Mouse (Mus musculus): ENCODE results near the gene Hpcal1. TPM values are rescaled to one million over a fixed set of nuclear protein-coding genes. Genes with fewer than 3 reads are reported as not detected.

Hpcal1 gene
- polyA plus RNA-seq, 1 experiment from 2014 or later: 20.3 TPM

GRCm38 (mm10) chr12:17717257-17717656 lies 26.6 kb downstream of the Hpcal1 start:
- no peaks in the 10 kb centered on the region for H3K9me3 ChIP-seq (replicated peaks)
- no peaks in the 10 kb centered on the region for H3K27me3 ChIP-seq
- no peak for ATAC-seq (ENCODE audit: insufficient read depth)
- H3K4me3 ChIP-seq (replicated peaks): no peak overlapping the region
- H3K9ac ChIP-seq: no peak overlapping the region
- H3K4me2 ChIP-seq: no peak overlapping the region
- no peak overlapping the region for H3K27ac ChIP-seq (replicated peaks)
- WGBS (ENCODE audit: insufficient replicate concordance): 77% methylated on average over 1 of the region's 1 CpGs
- H3K4me1 ChIP-seq (replicated peaks): peaks cover 31% of the 10 kb centered on the region
- H3K36me3 ChIP-seq (replicated peaks): no peaks in the 10 kb centered on the region

GRCm38 (mm10) chr12:17718146-17718545 lies 27.5 kb downstream of the Hpcal1 start:
- Histone ChIP-seq H3K9ac (no peak overlapping the region), H3K36me3 (replicated peaks) (no peaks in the 10 kb centered on the region), H3K27me3 (no peaks in the 10 kb centered on the region), H3K27ac (replicated peaks) (no peak overlapping the region), H3K4me2 (no peak overlapping the region), H3K4me1 (replicated peaks) (peaks cover 39% of the 10 kb centered on the region), H3K9me3 (replicated peaks) (no peaks in the 10 kb centered on the region), H3K4me3 (replicated peaks) (no peak overlapping the region)
- 74% methylated on average over 6 of the region's 6 CpGs for WGBS (ENCODE audit: insufficient replicate concordance)
- no peak for ATAC-seq (ENCODE audit: insufficient read depth)

DNA sequence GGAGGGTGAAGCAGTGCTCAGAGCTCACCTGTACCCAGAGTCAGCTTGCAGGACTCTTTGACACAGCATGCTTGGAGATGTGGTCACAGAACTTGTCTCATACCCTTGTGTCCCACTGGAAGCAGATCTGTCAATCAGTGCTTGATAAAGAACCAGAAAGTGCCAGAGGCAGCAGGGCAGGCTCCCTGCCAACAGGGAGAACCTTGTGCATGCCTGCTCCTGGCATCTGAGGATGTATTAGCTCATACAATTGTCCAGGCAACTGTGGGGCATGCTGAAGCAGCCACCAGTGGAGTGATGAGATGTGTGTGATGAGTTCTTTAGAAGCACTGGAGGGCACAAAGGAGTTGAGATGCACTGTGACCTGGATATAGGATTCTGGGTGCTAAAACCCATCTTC lies 30.4 kb downstream of the Hpcal1 start:
- H3K9me3 ChIP-seq (replicated peaks): no peaks in the 10 kb centered on the region
- H3K9ac ChIP-seq: no peak overlapping the region
- peaks cover 50% of the 10 kb centered on the region for H3K4me1 ChIP-seq (replicated peaks)
- no peak overlapping the region for H3K27ac ChIP-seq (replicated peaks)
- no peak overlapping the region for H3K4me3 ChIP-seq (replicated peaks)
- no peak overlapping the region for H3K4me2 ChIP-seq
- no peaks in the 10 kb centered on the region for H3K27me3 ChIP-seq
- ATAC-seq (ENCODE audit: insufficient read depth): no peak
- no peaks in the 10 kb centered on the region for H3K36me3 ChIP-seq (replicated peaks)

GRCm38 (mm10) chr12:17722452-17723181 lies 32.0 kb downstream of the Hpcal1 start:
- Histone ChIP-seq H3K4me3 (replicated peaks) (no peak overlapping the region), H3K9ac (no peak overlapping the region), H3K4me1 (replicated peaks) (peaks cover 53% of the 10 kb centered on the region), H3K36me3 (replicated peaks) (no peaks in the 10 kb centered on the region), H3K27me3 (no peaks in the 10 kb centered on the region), H3K4me2 (no peak overlapping the region), H3K27ac (replicated peaks) (no peak overlapping the region), H3K9me3 (replicated peaks) (no peaks in the 10 kb centered on the region)
- ATAC-seq (ENCODE audit: insufficient read depth): peak; percentile 41; the same call in 1 of the 2 replicates
- 61% methylated on average over 13 of the region's 13 CpGs for WGBS (ENCODE audit: insufficient replicate concordance)

- H3K27me3 ChIP-seq: no peaks in the 10 kb centered on the region
- no peak overlapping the region for H3K4me3 ChIP-seq (replicated peaks)
- H3K4me1 ChIP-seq (replicated peaks): peaks cover 59% of the 10 kb centered on the region
- ATAC-seq (ENCODE audit: insufficient read depth): no peak
- 70% methylated on average over 1 of the region's 1 CpGs for WGBS (ENCODE audit: insufficient replicate concordance)
- no peak overlapping the region for H3K27ac ChIP-seq (replicated peaks)
- no peak overlapping the region for H3K4me2 ChIP-seq
- no peaks in the 10 kb centered on the region for H3K9me3 ChIP-seq (replicated peaks)
- no peak overlapping the region for H3K9ac ChIP-seq
- H3K36me3 ChIP-seq (replicated peaks): no peaks in the 10 kb centered on the region
These were observed 32.5 kb downstream of the Hpcal1 start for GRCm38 (mm10) chr12:17723182-17723570.

DNA sequence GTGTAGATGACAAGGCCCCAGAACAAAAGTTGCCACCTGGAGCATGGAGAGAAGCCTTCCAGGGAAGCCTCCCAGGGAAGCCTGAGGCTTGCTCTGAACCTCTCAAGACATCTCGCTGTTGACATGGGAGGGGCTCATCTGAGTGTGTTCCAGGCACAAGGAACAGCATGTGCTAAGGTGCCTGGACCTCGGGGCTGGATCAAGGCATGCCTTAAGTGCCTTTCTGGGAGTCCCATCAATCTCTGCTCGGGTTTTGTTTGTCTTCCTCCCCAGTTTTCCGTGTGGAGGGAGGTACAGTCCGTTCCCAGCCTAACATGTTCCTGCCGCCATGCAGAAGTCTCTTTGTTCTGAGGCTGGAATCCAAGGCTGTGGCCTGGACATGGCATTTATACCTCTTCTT lies 33.3 kb downstream of the Hpcal1 start:
- ATAC-seq (ENCODE audit: insufficient read depth): no peak
- H3K9ac ChIP-seq: no peak overlapping the region
- 0 out of 2 replicates have a peak overlapping the region, but pooled peaks have one; percentile 45 for H3K27ac ChIP-seq (replicated peaks)

DNA sequence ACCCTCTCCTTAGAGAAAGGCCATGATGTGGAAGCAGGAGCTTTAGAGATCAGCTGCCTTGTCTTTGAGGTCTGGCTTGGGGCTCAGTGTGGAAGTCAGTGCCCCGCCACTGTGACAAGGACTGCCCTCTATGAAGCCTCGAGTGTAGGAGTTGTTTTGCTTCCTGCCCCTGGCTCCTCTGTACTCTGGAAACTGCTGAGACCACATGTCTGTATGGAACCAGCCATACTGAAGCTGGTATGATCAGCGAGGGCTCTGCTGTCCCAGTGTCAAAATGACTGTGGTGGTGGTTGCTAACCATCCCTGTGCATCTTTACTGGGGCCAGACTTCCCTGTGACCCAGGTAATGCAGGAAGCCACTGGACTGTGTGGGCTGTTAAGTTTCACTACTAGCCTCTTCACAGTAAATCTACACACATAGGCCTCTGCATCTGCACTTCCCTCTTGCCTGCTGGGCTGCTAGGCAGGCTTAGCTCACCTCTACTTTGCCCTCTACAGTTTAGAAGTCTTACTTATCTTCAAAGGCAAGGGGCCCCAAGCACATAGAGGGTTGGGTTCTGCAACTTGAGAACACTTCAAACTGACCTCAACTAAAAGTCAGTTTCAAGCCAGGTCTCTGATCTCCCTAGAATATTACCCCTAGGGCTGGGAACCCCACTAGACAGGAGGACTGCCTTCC lies 33.9 kb downstream of the Hpcal1 start:
- no peaks in the 10 kb centered on the region for H3K9me3 ChIP-seq (replicated peaks)
- H3K9ac ChIP-seq: no peak overlapping the region
- no peaks in the 10 kb centered on the region for H3K36me3 ChIP-seq (replicated peaks)
- H3K4me2 ChIP-seq: peak overlapping the region; percentile 5; the same call in 1 of the 2 replicates
- WGBS (ENCODE audit: insufficient replicate concordance): 24% methylated on average over 3 of the region's 3 CpGs
- H3K4me3 ChIP-seq (replicated peaks): no peak overlapping the region
- H3K27me3 ChIP-seq: no peaks in the 10 kb centered on the region
- H3K27ac ChIP-seq (replicated peaks): peak overlapping the region; percentile 45
- peaks cover 59% of the 10 kb centered on the region for H3K4me1 ChIP-seq (replicated peaks)
- ATAC-seq (ENCODE audit: insufficient read depth): peak; percentile 51; the same call in 1 of the 2 replicates

More for the DNA sequence above, 33.3 kb downstream of the Hpcal1 start:
- H3K9me3 ChIP-seq (replicated peaks): no peaks in the 10 kb centered on the region
- H3K27me3 ChIP-seq: no peaks in the 10 kb centered on the region
- H3K4me3 ChIP-seq (replicated peaks): no peak overlapping the region
- H3K4me2 ChIP-seq: no peak overlapping the region
- WGBS (ENCODE audit: insufficient replicate concordance): 63% methylated on average over 6 of the region's 6 CpGs
- peaks cover 59% of the 10 kb centered on the region for H3K4me1 ChIP-seq (replicated peaks)
- no peaks in the 10 kb centered on the region for H3K36me3 ChIP-seq (replicated peaks)

DNA sequence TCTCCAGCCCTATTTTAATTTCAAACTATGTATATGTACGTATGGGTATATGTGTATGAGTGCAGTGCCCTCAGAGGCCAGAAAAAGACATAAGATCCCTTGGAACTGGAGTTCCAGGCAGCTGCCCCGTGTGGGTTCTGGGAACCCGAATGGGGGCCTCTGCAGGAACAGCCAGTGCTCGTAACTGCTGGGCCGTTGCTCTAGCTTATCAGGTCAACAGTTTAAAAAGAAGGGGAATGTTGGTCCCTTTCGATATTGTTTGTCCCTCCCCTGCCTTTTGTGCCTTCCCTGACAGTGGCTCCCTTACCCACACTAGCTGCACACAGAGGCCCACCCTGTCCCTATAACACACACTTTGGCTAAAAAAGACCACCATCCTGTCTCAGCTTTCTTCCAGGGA lies 34.9 kb downstream of the Hpcal1 start:
- Histone ChIP-seq H3K4me2 (peak overlapping the region; percentile 33; the same call in 1 of the 2 replicates), H3K27ac (replicated peaks) (peak overlapping the region; percentile 45), H3K9me3 (replicated peaks) (no peaks in the 10 kb centered on the region), H3K27me3 (no peaks in the 10 kb centered on the region), H3K36me3 (replicated peaks) (no peaks in the 10 kb centered on the region), H3K9ac (no peak overlapping the region), H3K4me1 (replicated peaks) (peaks cover 59% of the 10 kb centered on the region), H3K4me3 (replicated peaks) (no peak overlapping the region)
- 13% methylated on average over 6 of the region's 6 CpGs for WGBS (ENCODE audit: insufficient replicate concordance)
- peak; percentile 40; the same call in 1 of the 2 replicates for ATAC-seq (ENCODE audit: insufficient read depth)

DNA sequence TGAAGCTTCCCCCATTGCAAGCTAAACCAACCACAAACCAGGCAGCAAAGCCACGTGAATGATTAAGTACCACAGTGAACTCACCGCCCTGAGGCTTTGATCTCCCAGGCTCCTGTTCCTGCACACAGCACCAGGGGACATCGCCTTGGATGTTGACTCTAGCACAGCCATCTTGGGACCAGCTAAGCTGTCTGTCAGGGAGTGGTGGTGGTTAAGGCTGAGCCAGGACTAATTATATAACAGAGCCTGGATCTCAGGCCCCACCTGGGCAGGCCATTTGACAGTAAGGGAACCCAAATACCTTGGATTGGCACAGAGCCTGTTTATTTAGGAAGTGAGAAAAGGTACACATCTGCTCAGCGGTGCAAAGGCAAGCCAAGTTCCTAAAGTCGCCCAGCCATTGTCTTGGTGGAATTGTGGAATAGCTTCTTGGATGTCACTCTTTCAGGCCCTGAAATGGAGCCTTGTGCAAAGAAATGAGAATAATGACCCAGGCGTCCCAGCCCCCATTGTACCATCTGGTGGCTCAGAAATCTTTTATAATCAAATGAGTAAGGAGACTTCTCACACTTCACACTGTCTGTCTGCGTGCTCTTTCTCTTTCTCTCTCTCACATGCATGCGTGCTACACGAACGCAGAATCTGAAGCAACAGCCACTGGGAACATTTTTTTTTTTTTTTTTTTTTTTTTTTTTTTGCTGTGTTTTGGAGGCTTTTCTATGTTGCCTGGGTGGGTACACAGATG lies 36.1 kb downstream of the Hpcal1 start:
- peak overlapping the region; percentile 42; the same call in 1 of the 2 replicates for H3K27ac ChIP-seq (replicated peaks)
- no peaks in the 10 kb centered on the region for H3K36me3 ChIP-seq (replicated peaks)
- WGBS (ENCODE audit: insufficient replicate concordance): 57% methylated on average over 10 of the region's 10 CpGs
- ATAC-seq (ENCODE audit: insufficient read depth): no peak
- H3K9me3 ChIP-seq (replicated peaks): no peaks in the 10 kb centered on the region
- no peak overlapping the region for H3K9ac ChIP-seq
- H3K27me3 ChIP-seq: no peaks in the 10 kb centered on the region
- H3K4me2 ChIP-seq: no peak overlapping the region
- no peak overlapping the region for H3K4me3 ChIP-seq (replicated peaks)
- peaks cover 59% of the 10 kb centered on the region for H3K4me1 ChIP-seq (replicated peaks)

DNA sequence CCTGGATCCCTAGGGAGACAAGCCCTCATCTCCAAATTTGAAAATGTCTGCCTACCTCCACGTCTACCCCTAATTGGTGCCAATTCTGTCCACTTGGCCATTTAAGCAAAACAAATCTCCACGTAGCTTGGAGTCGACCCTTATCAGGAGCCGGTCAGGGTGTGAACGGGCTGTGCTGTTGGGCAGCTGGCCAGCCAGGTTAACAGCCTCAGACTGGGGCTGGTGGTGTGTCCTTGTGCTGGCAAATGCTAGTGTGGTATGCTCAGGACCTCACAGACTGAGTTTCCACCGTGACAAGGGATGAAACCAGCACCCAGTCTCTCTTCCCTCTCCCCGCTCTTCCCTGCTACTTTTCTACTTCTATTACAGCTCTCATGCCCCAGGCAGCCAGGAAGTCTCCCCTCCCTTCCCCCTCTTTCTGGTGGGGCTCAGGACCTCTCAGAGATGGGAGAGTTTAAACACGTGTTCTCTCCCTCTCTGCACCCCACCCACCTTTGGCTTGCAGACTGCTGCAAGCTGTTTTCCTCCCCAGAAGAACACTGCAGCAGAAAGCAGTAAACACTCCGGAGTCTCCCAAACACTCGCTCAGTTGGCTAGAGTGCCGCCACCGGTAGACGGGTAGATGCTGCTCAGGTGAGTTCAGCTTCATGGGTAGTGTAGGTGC lies 37.2 kb downstream of the Hpcal1 start:
- H3K4me2 ChIP-seq: peak overlapping the region; percentile 1; the same call in 1 of the 2 replicates
- no peak overlapping the region; the same call in 1 of the 2 replicates for H3K27ac ChIP-seq (replicated peaks)
- H3K27me3 ChIP-seq: no peaks in the 10 kb centered on the region
- ATAC-seq (ENCODE audit: insufficient read depth): peak; percentile 44; the same call in 1 of the 2 replicates
- H3K36me3 ChIP-seq (replicated peaks): no peaks in the 10 kb centered on the region
- no peak overlapping the region for H3K9ac ChIP-seq
- H3K4me1 ChIP-seq (replicated peaks): peaks cover 58% of the 10 kb centered on the region
- H3K4me3 ChIP-seq (replicated peaks): no peak overlapping the region
- 42% methylated on average over 13 of the region's 13 CpGs for WGBS (ENCODE audit: insufficient replicate concordance)
- H3K9me3 ChIP-seq (replicated peaks): no peaks in the 10 kb centered on the region

All from liver, embryonic 15.5 days (tissue).